In genomic region chr5:122206475-122206874, GRCm38 (mm10) we compare ENCODE assay signal across 15 mouse cellular contexts. TPM values are rescaled to one million over a fixed set of nuclear protein-coding genes. Genes with fewer than 3 reads are reported as not detected.
DNase-seq lines count a peak whose midpoint lies in the region; ATAC-seq lines count a peak whose summit lies in the region.
"Had no signal": no experiment of that assay in that cellular context is flagged by ENCODE, and none has a peak within 500 bp of the region (broad histone marks: within the 10 kb centered on the region; RNA-seq: fewer than 3 reads in every experiment).

Gene Hvcn1 (plus strand): TSS chr5:122206804.

- H3K27ac ChIP-seq in midbrain, embryonic 12.5 days (replicated peaks) = no peak within 1 kb of the TSS
- H3K27ac ChIP-seq in midbrain, embryonic 14.5 days (replicated peaks; ENCODE audit: low read depth, low read length) = no peak within 1 kb of the TSS
- H3K27ac ChIP-seq in embryonic facial prominence, embryonic 13.5 days = no peak within 1 kb of the TSS
- no peak within 1 kb of the TSS for H3K27ac ChIP-seq in hindbrain, embryonic 14.5 days
- H3K27ac ChIP-seq: intestine, embryonic 15.5 days had no signal

- DNase-seq in midbrain, embryonic 14.5 days = no peak
- DNase-seq in MEL-GATA-1-ER (ENCODE audit: extremely low read depth, low read depth) = peak; percentile 52
- no peak for DNase-seq in hindbrain, embryonic 14.5 days (ENCODE audit: low spot score)
- no peak for DNase-seq in heart, adult 18-20 months
- DNase-seq: adrenal gland, postnatal 10 days; cerebellum, adult 11-12 months; embryo, embryonic 11 days; heart, postnatal 4 days; liver, postnatal 0 days; right cerebral cortex, postnatal 4 days had no signal

- H3K36me3 ChIP-seq in midbrain, embryonic 12.5 days = no peaks in the 10 kb centered on the region
- no peaks in the 10 kb centered on the region for H3K36me3 ChIP-seq in midbrain, embryonic 14.5 days (ENCODE audit: control insufficient read depth, insufficient read depth, low read length)
- no peaks in the 10 kb centered on the region for H3K36me3 ChIP-seq in embryonic facial prominence, embryonic 13.5 days
- no peaks in the 10 kb centered on the region for H3K36me3 ChIP-seq in hindbrain, embryonic 14.5 days (replicated peaks; ENCODE audit: control insufficient read depth, insufficient read depth)
- H3K36me3 ChIP-seq: intestine, embryonic 15.5 days had no signal

- H3K4me3 ChIP-seq in midbrain, embryonic 12.5 days = no peak within 1 kb of the TSS
- no peak within 1 kb of the TSS for H3K4me3 ChIP-seq in midbrain, embryonic 14.5 days (replicated peaks; ENCODE audit: low read depth, low read length)
- H3K4me3 ChIP-seq in embryonic facial prominence, embryonic 13.5 days = no peak within 1 kb of the TSS
- H3K4me3 ChIP-seq in hindbrain, embryonic 14.5 days (replicated peaks; ENCODE audit: low read length) = no peak within 1 kb of the TSS
- H3K4me3 ChIP-seq: intestine, embryonic 15.5 days had no signal

- no peaks in the 10 kb centered on the region for H3K27me3 ChIP-seq in midbrain, embryonic 12.5 days
- H3K27me3 ChIP-seq in midbrain, embryonic 14.5 days (ENCODE audit: control insufficient read depth, insufficient read depth, low read length) = no peaks in the 10 kb centered on the region
- H3K27me3 ChIP-seq in embryonic facial prominence, embryonic 13.5 days = no peaks in the 10 kb centered on the region
- no peaks in the 10 kb centered on the region for H3K27me3 ChIP-seq in hindbrain, embryonic 14.5 days (ENCODE audit: control insufficient read depth, insufficient read depth, low read length)
- H3K27me3 ChIP-seq: intestine, embryonic 15.5 days had no signal

- no peaks in the 10 kb centered on the region for H3K9me3 ChIP-seq in midbrain, embryonic 12.5 days
- H3K9me3 ChIP-seq in midbrain, embryonic 14.5 days (ENCODE audit: control insufficient read depth, low read length) = no peaks in the 10 kb centered on the region
- H3K9me3 ChIP-seq in embryonic facial prominence, embryonic 13.5 days = no peaks in the 10 kb centered on the region
- no peaks in the 10 kb centered on the region for H3K9me3 ChIP-seq in hindbrain, embryonic 14.5 days (ENCODE audit: control insufficient read depth, low read length)
- H3K9me3 ChIP-seq: intestine, embryonic 15.5 days had no signal

- H3K4me1 ChIP-seq in midbrain, embryonic 12.5 days = peaks cover 17% of the 10 kb centered on the region
- H3K4me1 ChIP-seq in midbrain, embryonic 14.5 days (ENCODE audit: control insufficient read depth, insufficient read depth, low read length) = peaks cover 6% of the 10 kb centered on the region; the same call in 1 of the 2 replicates
- H3K4me1 ChIP-seq in embryonic facial prominence, embryonic 13.5 days = peaks cover 20% of the 10 kb centered on the region
- peaks cover 9% of the 10 kb centered on the region for H3K4me1 ChIP-seq in hindbrain, embryonic 14.5 days (replicated peaks; ENCODE audit: control insufficient read depth, insufficient read depth, low read length)

- ATAC-seq in midbrain, embryonic 12.5 days (ENCODE audit: low FRiP score, low read depth) = no peak
- no peak for ATAC-seq in midbrain, embryonic 14.5 days (ENCODE audit: low FRiP score, low TSS enrichment)
- ATAC-seq in embryonic facial prominence, embryonic 13.5 days (ENCODE audit: insufficient number of reproducible peaks, insufficient read depth, low FRiP score, low TSS enrichment, low read depth) = no peak
- ATAC-seq in neutrophil, adult 5-6 weeks (ENCODE audit: extremely low read depth, insufficient number of reproducible peaks, low FRiP score, poor library complexity, severe bottlenecking) = no peak
- ATAC-seq in hindbrain, embryonic 14.5 days (ENCODE audit: low FRiP score) = no peak
- ATAC-seq: forebrain, embryonic 16.5 days; intestine, embryonic 15.5 days; liver, postnatal 0 days had no signal

- 78% methylated on average over 4 of the region's 4 CpGs for WGBS in midbrain, embryonic 12.5 days
- 86% methylated on average over 4 of the region's 4 CpGs for WGBS in midbrain, embryonic 14.5 days
- WGBS in embryonic facial prominence, embryonic 13.5 days = 79% methylated on average over 4 of the region's 4 CpGs
- 83% methylated on average over 4 of the region's 4 CpGs for WGBS in hindbrain, embryonic 14.5 days

- H3K9ac ChIP-seq in midbrain, embryonic 12.5 days (replicated peaks) = no peak within 1 kb of the TSS
- H3K9ac ChIP-seq in midbrain, embryonic 14.5 days (replicated peaks; ENCODE audit: low read length) = no peak within 1 kb of the TSS
- H3K9ac ChIP-seq in embryonic facial prominence, embryonic 13.5 days = no peak within 1 kb of the TSS
- no peak within 1 kb of the TSS for H3K9ac ChIP-seq in hindbrain, embryonic 14.5 days
- H3K9ac ChIP-seq: intestine, embryonic 15.5 days; liver, postnatal 0 days had no signal

- H3K4me2 ChIP-seq in midbrain, embryonic 12.5 days (replicated peaks) = no peak within 1 kb of the TSS
- no peak within 1 kb of the TSS for H3K4me2 ChIP-seq in midbrain, embryonic 14.5 days (ENCODE audit: low read length)
- H3K4me2 ChIP-seq in embryonic facial prominence, embryonic 13.5 days = no peak within 1 kb of the TSS
- H3K4me2 ChIP-seq in hindbrain, embryonic 14.5 days (replicated peaks) = no peak within 1 kb of the TSS
- H3K4me2 ChIP-seq: intestine, embryonic 15.5 days had no signal

RNA-seq across cellular contexts. Expression of gene Hvcn1, which starts in this region (rescaled TPM):
- polyA plus RNA-seq in midbrain, embryonic 12.5 days (2016; fragmentation: Nextera tagmentation; extraction: Ambion mirVana) = 9.4 and 10.8 TPM in 2 replicates
- 1.8 and 2.5 TPM in 2 replicates for polyA plus RNA-seq in midbrain, embryonic 14.5 days (2014; fragmentation: Nextera tagmentation; extraction: Ambion mirVana)
- polyA plus RNA-seq in embryonic facial prominence, embryonic 13.5 days (2015; fragmentation: Nextera tagmentation; extraction: Ambion mirVana) = 8.6 and 10.0 TPM in 2 replicates
- 256 TPM in 2 replicates for total RNA-seq in neutrophil, adult 5-6 weeks (2017)
- 1.2 and 1.5 TPM in 2 replicates for polyA plus RNA-seq in hindbrain, embryonic 14.5 days (2014; fragmentation: Nextera tagmentation; extraction: Ambion mirVana)
- total RNA-seq in heart, adult 18-20 months (2021) = 1 to 10 TPM; 1.7 to 6.8 TPM

Comparison
In these comparisons a context has a peak if more than half of its experiments do, and no peak if none do; other contexts are left out.
1. RNA of gene Hvcn1 (total RNA-seq): 256 TPM in neutrophil, adult 5-6 weeks; 1.7 to 6.8 TPM in heart, adult 18-20 months; every median in the first group is over 10 times any median in the second.